Mouse (Mus musculus): Measurements from ENCODE around the gene Sdf2. TPM values are rescaled to one million over a fixed set of nuclear protein-coding genes. Genes with fewer than 3 reads are reported as not detected.

The Sdf2 gene
- 49.4 and 60.2 TPM in 2 replicates for polyA plus RNA-seq (2012; rRNA removed)

DNA sequence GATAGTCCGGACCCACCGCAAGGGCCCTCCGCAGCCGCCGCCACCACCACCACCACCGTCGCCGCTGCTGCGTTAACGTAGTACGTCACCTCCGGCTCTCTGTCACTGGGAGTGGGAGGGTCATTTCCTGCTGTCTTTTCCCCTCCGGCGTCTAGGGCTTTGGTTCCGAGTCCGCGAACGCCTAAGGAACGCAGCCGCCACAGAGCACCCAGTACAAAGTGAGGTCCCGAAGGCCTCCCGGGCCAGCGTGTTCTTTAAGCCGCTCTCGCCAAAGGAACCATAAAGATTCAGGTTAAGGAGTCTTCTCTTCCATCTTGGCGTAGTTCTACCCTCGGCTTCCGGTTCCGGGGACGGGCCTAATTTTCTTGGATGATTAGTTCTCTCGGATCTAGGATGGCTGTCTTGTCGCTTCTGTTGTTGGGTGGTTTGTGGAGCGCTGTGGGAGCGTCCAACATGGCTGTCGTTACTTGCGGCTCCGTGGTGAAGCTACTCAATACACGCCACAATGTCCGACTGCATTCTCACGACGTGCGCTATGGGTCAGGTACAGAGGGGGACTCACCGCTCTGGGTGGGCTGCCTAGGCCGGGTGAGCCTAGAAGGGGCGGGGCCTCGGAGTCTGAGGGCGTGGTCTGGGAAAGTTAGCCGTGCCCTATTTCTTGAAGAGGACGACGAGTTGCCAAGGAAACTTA, at the start of gene Sdf2, which contains the start of gene Supt6:
Gene Sdf2, plus strand, starts transcription at position 120 of the 691 bp plus-strand sequence.
Gene Supt6, minus strand, starts transcription at position 361 of the 691 bp plus-strand sequence.

DNA sequence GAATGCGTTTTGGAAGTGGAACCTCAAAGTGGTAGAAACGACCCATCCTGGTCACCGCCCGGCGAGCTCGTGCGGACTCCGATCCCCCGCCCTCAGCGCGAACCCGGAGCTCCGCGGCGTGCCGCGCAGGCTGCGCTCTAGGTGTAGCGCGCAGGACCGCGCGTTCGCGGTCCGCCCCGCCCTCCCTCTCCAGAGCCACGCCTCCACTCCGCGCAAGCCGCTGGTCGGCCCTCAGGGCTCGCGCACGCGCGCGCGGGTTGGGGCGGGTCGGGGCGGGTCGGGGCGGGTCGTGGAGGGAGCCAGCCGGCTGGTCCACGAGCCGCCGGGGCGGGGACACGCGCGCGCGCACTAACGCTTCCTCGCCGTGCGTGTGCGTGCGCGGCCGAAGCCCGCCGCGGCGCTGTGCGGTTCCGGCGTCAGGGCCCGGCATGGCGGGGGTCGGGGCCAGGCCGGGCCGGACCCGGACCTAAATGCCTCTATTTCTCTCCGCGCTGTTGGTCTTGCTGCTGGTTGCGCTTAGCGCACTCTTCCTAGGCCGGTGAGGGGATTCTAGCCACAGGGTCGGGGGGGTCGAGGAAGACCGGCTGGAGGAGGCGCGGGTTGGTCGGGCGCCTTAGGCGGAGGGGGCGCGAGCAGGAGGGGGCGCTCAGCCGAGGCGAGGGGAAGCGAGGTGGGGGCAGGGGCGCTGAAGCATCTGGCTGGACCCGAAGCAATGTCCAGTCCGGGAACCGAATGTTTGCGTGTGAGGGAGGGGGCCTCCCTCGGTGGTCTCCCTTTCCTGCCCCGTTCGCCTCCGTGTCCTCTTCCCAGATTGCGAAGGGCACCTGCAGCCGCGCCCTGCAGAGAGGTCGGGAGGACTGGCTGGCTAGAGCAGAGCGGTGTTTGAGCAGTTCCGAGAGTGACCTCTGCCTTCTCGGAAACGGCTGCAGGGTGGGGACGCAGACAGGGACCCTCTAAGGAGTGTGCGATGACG, 16.1 kb downstream of the Sdf2 start, which contains the start of gene 2610507B11Rik:
Gene 2610507B11Rik, plus strand, starts transcription at position 373 of the 973 bp plus-strand sequence.

DNA sequence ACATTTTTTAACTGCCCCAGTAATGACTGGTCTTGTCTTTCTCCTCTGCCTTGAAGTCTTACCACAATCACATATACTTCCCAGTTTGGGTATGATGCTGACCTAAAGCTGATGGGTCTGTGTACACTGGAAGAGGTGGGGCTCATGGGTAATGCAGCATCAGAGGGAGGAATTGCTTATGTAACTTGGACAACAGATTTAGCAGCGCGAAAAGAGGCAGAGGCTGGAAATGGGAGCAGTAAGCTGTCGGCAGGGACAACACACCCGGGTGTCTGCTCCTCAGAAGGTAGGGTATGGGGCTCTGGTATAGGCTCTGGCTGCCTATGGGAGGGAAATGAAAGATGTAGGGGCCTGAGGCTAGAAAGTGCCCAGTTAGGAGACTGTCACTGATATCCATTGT, 45.1 kb downstream of the Sdf2 start, which contains the start of gene BC030499:
Gene BC030499, plus strand, starts transcription at position 188 of the 400 bp plus-strand sequence.

GRCm38 (mm10) chr11:78301357-78302084, 56.0 kb downstream of the Sdf2 start, which contains the start of gene Spag5:
Gene Spag5 (plus strand): TSS chr11:78301529.

Other genes with a start within 250 kb of the Sdf2 start
- gene Dhrs13, start 213.5 kb upstream of the Sdf2 start, polyA plus RNA-seq (2012; rRNA removed), result 3.2 and 5.0 TPM in 2 replicates
- gene Flot2, start 207.8 kb upstream of the Sdf2 start, polyA plus RNA-seq (2012; rRNA removed), result 24.7 and 30.1 TPM in 2 replicates
- gene Eral1, start 165.4 kb upstream of the Sdf2 start, polyA plus RNA-seq (2012; rRNA removed), result 13.7 and 15.4 TPM in 2 replicates
- gene Fam222b, start 151.1 kb upstream of the Sdf2 start, polyA plus RNA-seq (2012; rRNA removed), result 8.2 and 9.1 TPM in 2 replicates
- gene Traf4, start 80.2 kb upstream of the Sdf2 start, polyA plus RNA-seq (2012; rRNA removed), result 56.3 and 88.1 TPM in 2 replicates
- gene Nek8, start 69.1 kb upstream of the Sdf2 start, polyA plus RNA-seq (2012; rRNA removed), result 6.4 and 6.5 TPM in 2 replicates
- 23.7 and 47.3 TPM in 2 replicates for gene Tlcd1, start 69.0 kb upstream of the Sdf2 start, polyA plus RNA-seq (2012; rRNA removed)
- gene Rpl23a, start 62.2 kb upstream of the Sdf2 start, polyA plus RNA-seq (2012; rRNA removed), result 14.0 and 21.6 TPM in 2 replicates
- 17.3 and 32.5 TPM in 2 replicates for gene Rab34, start 57.3 kb upstream of the Sdf2 start, polyA plus RNA-seq (2012; rRNA removed)
- 0.09 and 0.15 TPM in 2 replicates for gene Proca1, start 52.4 kb upstream of the Sdf2 start, polyA plus RNA-seq (2012; rRNA removed)
- gene Supt6, start 241 bp downstream of the Sdf2 start, polyA plus RNA-seq (2012; rRNA removed), result 14.7 and 15.7 TPM in 2 replicates
- gene 2610507B11Rik, start 16.0 kb downstream of the Sdf2 start, polyA plus RNA-seq (2012; rRNA removed), result 46.4 and 52.0 TPM in 2 replicates
- 0.06 TPM in 2 replicates for gene BC030499, start 45.1 kb downstream of the Sdf2 start, polyA plus RNA-seq (2012; rRNA removed)
- gene Spag5, start 55.8 kb downstream of the Sdf2 start, polyA plus RNA-seq (2012; rRNA removed), result 2.4 and 4.1 TPM in 2 replicates
- 5.7 and 6.7 TPM in 2 replicates for gene Aldoc, start 77.2 kb downstream of the Sdf2 start, polyA plus RNA-seq (2012; rRNA removed)
- gene Pigs, start 82.7 kb downstream of the Sdf2 start, polyA plus RNA-seq (2012; rRNA removed), result 35.8 and 40.6 TPM in 2 replicates
- gene Unc119, start 97.7 kb downstream of the Sdf2 start, polyA plus RNA-seq (2012; rRNA removed), result 13.9 and 17.0 TPM in 2 replicates
- gene Foxn1, start 140.8 kb downstream of the Sdf2 start, polyA plus RNA-seq (2012; rRNA removed), result 1.5 and 1.9 TPM in 2 replicates
- gene Slc13a2, start 176.5 kb downstream of the Sdf2 start, polyA plus RNA-seq (2012; rRNA removed), result 0.03 TPM in 2 replicates
- gene Slc46a1, start 220.0 kb downstream of the Sdf2 start, polyA plus RNA-seq (2012; rRNA removed), result 11.8 and 16.8 TPM in 2 replicates

Measured in stomach, adult 2 months (tissue).